Mouse (Mus musculus): ENCODE results near the gene Fbxw11. TPM values are rescaled to one million over a fixed set of nuclear protein-coding genes. Genes with fewer than 3 reads are reported as not detected.

Fbxw11 gene
- polyA plus RNA-seq, 1 experiment from 2014 or later: 65.1 TPM

GRCm38 (mm10) chr11:32780747-32781536 lies 138.4 kb downstream of the Fbxw11 start:
- Histone ChIP-seq H3K4me2 (replicated peaks; ENCODE audit: low read depth, low read length) (no peak overlapping the region), H3K36me3 (ENCODE audit: control insufficient read depth, insufficient read depth, low read length) (no peaks in the 10 kb centered on the region), H3K9me3 (ENCODE audit: control insufficient read depth, low read depth, low read length) (no peaks in the 10 kb centered on the region), H3K4me3 (ENCODE audit: low read depth, low read length) (no peak overlapping the region), H3K27me3 (ENCODE audit: control insufficient read depth, insufficient read depth, low read length) (no peaks in the 10 kb centered on the region), H3K27ac (ENCODE audit: low read length) (no peak overlapping the region), H3K4me1 (ENCODE audit: control insufficient read depth, insufficient read depth, low read length) (no peaks in the 10 kb centered on the region), H3K9ac (replicated peaks; ENCODE audit: low read depth, low read length) (no peak overlapping the region)
- no peak for ATAC-seq (ENCODE audit: insufficient number of reproducible peaks, insufficient read depth, low FRiP score, low read depth)
- WGBS: 22% methylated on average over 11 of the region's 11 CpGs

- no peak for ATAC-seq (ENCODE audit: insufficient number of reproducible peaks, insufficient read depth, low FRiP score, low read depth)
- Histone ChIP-seq H3K4me1 (ENCODE audit: control insufficient read depth, insufficient read depth, low read length) (no peaks in the 10 kb centered on the region), H3K9me3 (ENCODE audit: control insufficient read depth, low read depth, low read length) (no peaks in the 10 kb centered on the region), H3K27ac (ENCODE audit: low read length) (no peak overlapping the region), H3K36me3 (ENCODE audit: control insufficient read depth, insufficient read depth, low read length) (no peaks in the 10 kb centered on the region), H3K27me3 (ENCODE audit: control insufficient read depth, insufficient read depth, low read length) (no peaks in the 10 kb centered on the region), H3K4me2 (replicated peaks; ENCODE audit: low read depth, low read length) (no peak overlapping the region), H3K9ac (replicated peaks; ENCODE audit: low read depth, low read length) (no peak overlapping the region), H3K4me3 (ENCODE audit: low read depth, low read length) (no peak overlapping the region)
- WGBS: 52% methylated on average over 2 of the region's 2 CpGs
Observed at GRCm38 (mm10) chr11:32781633-32782404, 139.3 kb downstream of the Fbxw11 start.

DNA sequence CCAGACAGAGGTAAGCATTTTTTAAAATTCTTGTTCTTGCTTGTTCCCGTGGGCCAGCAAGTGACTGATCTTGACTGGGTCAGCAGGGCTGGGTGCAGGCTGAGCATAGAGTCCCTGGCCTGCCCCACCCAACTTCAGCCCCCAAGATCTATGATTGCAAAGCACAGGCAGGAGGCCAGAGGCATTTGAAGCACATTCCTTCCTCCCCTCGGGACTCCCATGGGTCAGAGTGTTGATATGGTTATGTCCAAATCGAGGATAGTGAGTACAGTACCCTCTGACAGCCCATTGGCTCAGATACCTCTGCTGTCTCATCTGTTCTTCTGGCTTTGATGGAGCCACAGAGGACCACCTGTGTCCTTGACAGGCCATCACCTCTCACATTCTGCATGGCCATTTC lies 140.2 kb downstream of the Fbxw11 start:
- Histone ChIP-seq H3K9ac (replicated peaks; ENCODE audit: low read depth, low read length) (no peak overlapping the region), H3K4me3 (ENCODE audit: low read depth, low read length) (no peak overlapping the region), H3K4me2 (replicated peaks; ENCODE audit: low read depth, low read length) (no peak overlapping the region), H3K27ac (ENCODE audit: low read length) (no peak overlapping the region), H3K4me1 (ENCODE audit: control insufficient read depth, insufficient read depth, low read length) (no peaks in the 10 kb centered on the region), H3K9me3 (ENCODE audit: control insufficient read depth, low read depth, low read length) (no peaks in the 10 kb centered on the region), H3K27me3 (ENCODE audit: control insufficient read depth, insufficient read depth, low read length) (no peaks in the 10 kb centered on the region), H3K36me3 (ENCODE audit: control insufficient read depth, insufficient read depth, low read length) (no peaks in the 10 kb centered on the region)
- WGBS: 46% methylated on average over 3 of the region's 3 CpGs
- no peak for ATAC-seq (ENCODE audit: insufficient number of reproducible peaks, insufficient read depth, low FRiP score, low read depth)

DNA sequence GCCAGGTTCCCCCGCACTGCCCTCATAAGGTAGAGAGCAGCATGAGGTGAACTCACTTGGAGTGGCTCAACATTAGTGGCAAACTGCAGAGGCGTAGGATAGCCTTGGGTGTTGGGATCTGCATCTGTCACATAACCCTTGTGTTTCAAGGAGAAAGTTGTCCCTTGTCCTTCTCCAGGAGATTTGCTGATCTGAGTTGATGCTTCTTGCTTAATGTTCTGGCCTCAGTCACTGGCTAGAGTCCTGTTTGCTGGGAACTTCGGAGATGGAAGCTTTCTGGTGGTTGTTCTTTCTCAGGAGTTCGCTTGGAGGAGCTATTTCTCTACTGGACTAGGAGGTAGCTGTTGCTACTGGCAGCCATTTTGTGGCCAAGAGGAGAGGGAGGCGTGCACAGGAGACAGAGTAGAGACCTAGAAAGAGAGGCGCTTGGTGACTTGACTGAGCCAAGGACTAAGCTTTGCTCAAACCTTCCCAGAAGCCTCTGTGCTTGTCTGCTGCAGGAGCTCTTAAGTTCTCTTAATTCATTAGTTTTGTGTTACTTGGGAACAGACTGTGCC lies 143.1 kb downstream of the Fbxw11 start:
- no peaks in the 10 kb centered on the region for H3K9me3 ChIP-seq (ENCODE audit: control insufficient read depth, low read depth, low read length)

DNA sequence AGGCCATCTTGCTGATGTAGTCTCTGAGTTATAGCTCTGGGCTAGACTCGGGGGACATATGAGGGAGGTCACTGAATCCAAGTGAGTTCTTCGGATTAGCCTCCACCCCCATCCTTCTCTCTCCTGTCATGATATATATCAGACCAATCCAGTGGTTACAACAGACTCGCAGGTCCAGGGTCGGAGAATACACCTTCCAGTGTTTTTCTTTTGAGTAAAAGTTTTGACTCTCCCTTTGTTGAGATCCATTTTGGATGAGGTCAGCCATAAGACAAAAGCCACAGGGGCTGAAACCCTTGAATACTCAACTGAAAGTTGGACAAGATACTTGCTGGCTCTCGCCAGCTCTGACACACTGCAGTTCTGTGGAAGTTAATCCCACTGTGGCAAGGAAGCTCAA lies 143.7 kb downstream of the Fbxw11 start:
- WGBS: 76% methylated on average over 5 of the region's 5 CpGs
- no peaks in the 10 kb centered on the region for H3K36me3 ChIP-seq (ENCODE audit: control insufficient read depth, insufficient read depth, low read length)
- no peak overlapping the region for H3K4me3 ChIP-seq (ENCODE audit: low read depth, low read length)
- no peaks in the 10 kb centered on the region for H3K9me3 ChIP-seq (ENCODE audit: control insufficient read depth, low read depth, low read length)
- no peaks in the 10 kb centered on the region for H3K4me1 ChIP-seq (ENCODE audit: control insufficient read depth, insufficient read depth, low read length)
- no peaks in the 10 kb centered on the region for H3K27me3 ChIP-seq (ENCODE audit: control insufficient read depth, insufficient read depth, low read length)
- no peak overlapping the region for H3K4me2 ChIP-seq (replicated peaks; ENCODE audit: low read depth, low read length)
- H3K27ac ChIP-seq (ENCODE audit: low read length): no peak overlapping the region
- ATAC-seq (ENCODE audit: insufficient number of reproducible peaks, insufficient read depth, low FRiP score, low read depth): no peak
- H3K9ac ChIP-seq (replicated peaks; ENCODE audit: low read depth, low read length): no peak overlapping the region

More for the DNA sequence above, 143.1 kb downstream of the Fbxw11 start:
- Histone ChIP-seq H3K36me3 (ENCODE audit: control insufficient read depth, insufficient read depth, low read length) (no peaks in the 10 kb centered on the region), H3K27ac (ENCODE audit: low read length) (no peak overlapping the region), H3K4me1 (ENCODE audit: control insufficient read depth, insufficient read depth, low read length) (no peaks in the 10 kb centered on the region), H3K4me2 (replicated peaks; ENCODE audit: low read depth, low read length) (no peak overlapping the region), H3K4me3 (ENCODE audit: low read depth, low read length) (no peak overlapping the region), H3K9ac (replicated peaks; ENCODE audit: low read depth, low read length) (no peak overlapping the region), H3K27me3 (ENCODE audit: control insufficient read depth, insufficient read depth, low read length) (no peaks in the 10 kb centered on the region)
- 85% methylated on average over 6 of the region's 6 CpGs for WGBS
- ATAC-seq (ENCODE audit: insufficient number of reproducible peaks, insufficient read depth, low FRiP score, low read depth): no peak

GRCm38 (mm10) chr11:32794759-32795445 lies 152.4 kb downstream of the Fbxw11 start:
- Histone ChIP-seq H3K27me3 (ENCODE audit: control insufficient read depth, insufficient read depth, low read length) (no peaks in the 10 kb centered on the region), H3K4me3 (ENCODE audit: low read depth, low read length) (no peak overlapping the region), H3K4me1 (ENCODE audit: control insufficient read depth, insufficient read depth, low read length) (no peaks in the 10 kb centered on the region), H3K9me3 (ENCODE audit: control insufficient read depth, low read depth, low read length) (no peaks in the 10 kb centered on the region), H3K36me3 (ENCODE audit: control insufficient read depth, insufficient read depth, low read length) (no peaks in the 10 kb centered on the region), H3K4me2 (replicated peaks; ENCODE audit: low read depth, low read length) (no peak overlapping the region), H3K9ac (replicated peaks; ENCODE audit: low read depth, low read length) (no peak overlapping the region), H3K27ac (ENCODE audit: low read length) (no peak overlapping the region)
- WGBS: 48% methylated on average over 10 of the region's 10 CpGs
- no peak for ATAC-seq (ENCODE audit: insufficient number of reproducible peaks, insufficient read depth, low FRiP score, low read depth)

Other genes starting within 250 kb of the Fbxw11 start
- 61.5 and 61.7 TPM in 2 replicates for gene Ubtd2, start 187.4 kb upstream of the Fbxw11 start, polyA plus RNA-seq (2014; fragmentation: Nextera tagmentation; extraction: Ambion mirVana)
- gene Efcab9, start 110.6 kb upstream of the Fbxw11 start, polyA plus RNA-seq (2014; fragmentation: Nextera tagmentation; extraction: Ambion mirVana): 0.35 and 0.58 TPM in 2 replicates
- 2.8 and 3.4 TPM in 2 replicates for gene Stk10, start 109.4 kb upstream of the Fbxw11 start, polyA plus RNA-seq (2014; fragmentation: Nextera tagmentation; extraction: Ambion mirVana)
- gene Smim23, start 181.9 kb downstream of the Fbxw11 start, polyA plus RNA-seq (2014; fragmentation: Nextera tagmentation; extraction: Ambion mirVana): not detected in 2 replicates